Mouse (Mus musculus): ENCODE measurements at regions not wholly inside any gene's neighbourhood (a gene's known extent, or its start where the extent isn't known, plus 50 kb on each side); places are given as distances from the start of the nearest gene placed in this dataset.

- DNase-seq (ENCODE audit: low spot score in 2 of 2) = peak; percentile 3 to 4
These were observed 486.2 kb upstream of the Actrt1 start for GRCm38 (mm10) chrX:45842621-45843020.
